Mouse (Mus musculus): ENCODE data around the gene Tradd. TPM values are rescaled to one million over a fixed set of nuclear protein-coding genes. Genes with fewer than 3 reads are reported as not detected.
"Not testable (repeated sequence)": the region's sequence is repeated elsewhere in the genome, so short reads cannot be mapped to it uniquely, and the experiment has no call there.

Tradd gene
- total RNA-seq, 2 experiments from 2014 or later = 12.9 to 13.3 TPM

DNA sequence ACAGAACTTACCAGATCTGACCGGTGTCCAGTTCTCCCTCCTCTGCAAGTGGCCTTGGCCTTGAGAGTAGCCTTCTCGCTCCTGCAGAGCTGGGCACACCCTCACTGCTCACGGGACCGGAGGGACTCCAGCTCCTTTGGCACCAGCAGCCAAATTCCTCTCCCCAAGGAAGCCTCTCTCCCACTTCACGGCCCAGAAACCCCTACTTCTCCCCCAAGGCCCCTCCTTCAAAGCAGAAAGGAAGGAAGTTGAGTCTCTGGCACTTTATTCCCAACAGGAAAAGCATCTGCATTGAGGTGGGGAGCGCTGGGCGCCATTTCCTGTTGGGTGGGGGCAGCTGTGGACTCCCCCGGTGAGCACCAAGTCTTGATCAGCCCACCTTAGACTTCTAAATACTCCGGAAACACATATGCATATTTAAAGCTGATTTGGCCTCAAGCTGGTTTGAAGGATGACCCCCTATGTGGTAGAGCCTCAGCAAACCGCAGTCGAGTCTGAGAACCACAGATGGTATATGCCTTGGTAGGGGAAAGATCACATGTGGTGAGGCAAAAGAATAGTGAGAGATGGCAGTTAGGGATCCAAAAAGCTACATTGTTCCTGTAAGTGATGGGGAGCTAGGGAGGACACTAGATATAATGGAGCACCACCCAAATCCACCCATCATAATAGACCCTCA, 31.6 kb upstream of the Tradd start, which contains the start of gene Exoc3l:
Gene Exoc3l, minus strand, starts transcription at position 207 of the 679 bp plus-strand sequence.
- DNase-seq = peak; percentile 70

DNA sequence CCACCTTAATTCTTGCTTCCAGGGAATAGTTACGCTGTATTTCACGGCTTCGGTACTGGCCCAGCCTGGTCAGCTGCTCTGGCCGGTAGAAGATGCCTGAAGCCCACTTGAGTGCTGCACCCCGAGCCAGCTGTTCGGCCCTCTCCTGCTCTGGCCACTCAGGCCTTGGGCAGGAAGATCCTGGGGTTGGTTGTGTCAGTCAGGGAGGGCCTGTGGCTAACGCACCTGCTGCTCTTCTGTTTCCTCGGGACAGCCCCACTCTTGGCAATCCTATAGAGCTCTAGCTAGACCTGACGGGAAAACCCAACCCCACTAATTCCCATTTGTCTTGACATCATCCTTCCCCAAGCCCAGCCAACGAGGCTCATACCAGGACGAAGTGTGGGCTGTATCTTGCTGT, 30.8 kb upstream of the Tradd start:
- no peak for DNase-seq

DNA sequence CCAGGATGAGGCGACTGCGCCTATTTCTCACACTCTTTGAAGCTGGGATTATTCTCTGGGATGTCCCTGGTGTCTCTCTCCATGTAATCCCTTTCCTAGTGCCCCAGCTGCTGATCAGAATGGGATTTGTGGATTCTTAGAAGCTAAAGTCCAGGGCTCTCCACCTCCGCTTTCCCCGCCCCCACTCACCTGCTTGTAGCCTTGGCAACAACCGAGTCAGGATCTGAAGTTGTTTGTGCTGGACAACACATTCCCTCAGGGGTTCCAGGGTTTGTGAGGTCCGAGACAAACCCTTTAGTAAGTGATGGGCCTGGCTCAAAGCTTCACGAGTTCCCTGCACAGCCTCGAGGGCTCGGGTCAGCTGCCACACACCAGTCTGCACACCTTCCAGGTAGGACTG, 30.4 kb upstream of the Tradd start:
- DNase-seq = no peak

DNA sequence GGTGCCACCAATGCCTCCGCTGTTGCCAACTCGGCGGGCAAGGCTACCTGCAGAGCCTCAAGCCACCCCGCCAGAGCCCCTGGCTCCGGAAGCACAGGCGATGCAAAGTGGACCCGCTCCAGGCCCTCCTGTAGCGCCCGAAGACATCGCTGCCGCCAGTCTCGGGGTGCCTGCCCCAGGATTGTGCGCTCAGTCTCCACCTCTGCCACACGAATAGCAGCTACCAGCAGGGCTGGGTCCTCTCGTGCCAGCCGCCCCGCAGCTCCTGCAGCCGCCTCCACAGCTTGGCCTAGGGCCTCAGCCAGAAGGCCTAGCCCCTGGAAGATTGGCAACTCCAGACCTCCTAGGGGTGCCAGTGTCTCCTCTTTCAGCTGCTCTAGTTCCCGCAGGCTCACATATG, 29.0 kb upstream of the Tradd start:
- no peak for DNase-seq

DNA sequence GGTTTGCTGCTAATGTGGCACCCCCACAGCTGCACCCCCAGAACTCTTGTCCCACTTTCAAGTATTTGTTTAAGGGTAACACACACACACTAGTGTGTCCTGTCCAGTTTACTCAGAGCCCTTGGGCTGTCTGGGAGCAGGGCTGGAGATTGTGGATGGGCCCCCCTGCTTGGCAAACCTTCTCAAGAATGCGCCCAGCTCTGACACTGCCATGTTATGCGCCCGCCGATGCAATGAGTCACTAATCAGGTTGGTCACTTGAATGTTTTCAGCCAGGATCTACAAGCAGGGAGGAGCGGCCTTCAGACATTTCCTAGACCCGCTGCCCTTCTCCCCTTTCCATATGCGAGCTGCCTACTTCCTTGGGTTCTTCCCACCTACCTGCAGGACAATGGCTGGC, 28.1 kb upstream of the Tradd start:
- DNase-seq = no peak

DNA sequence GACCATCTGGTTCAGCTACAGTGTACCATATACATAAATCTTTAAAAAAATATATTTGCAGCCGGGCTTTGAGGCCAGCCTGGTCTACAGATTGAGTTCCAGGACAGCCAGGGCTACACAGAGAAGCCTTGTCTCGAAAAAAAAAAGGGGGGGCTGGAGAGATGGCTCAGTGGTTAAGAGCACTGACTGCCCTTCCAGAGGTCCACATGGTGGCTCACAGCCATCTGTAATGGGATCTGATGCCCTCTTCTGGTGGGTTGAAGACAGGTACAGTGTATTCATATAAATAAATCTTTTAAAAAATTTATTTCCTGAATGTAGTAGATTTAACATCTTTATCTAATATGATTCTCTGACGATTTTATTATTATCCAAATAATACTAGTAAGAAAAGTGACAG, 27.4 kb upstream of the Tradd start:
- DNase-seq = not testable (repeated sequence)

DNA sequence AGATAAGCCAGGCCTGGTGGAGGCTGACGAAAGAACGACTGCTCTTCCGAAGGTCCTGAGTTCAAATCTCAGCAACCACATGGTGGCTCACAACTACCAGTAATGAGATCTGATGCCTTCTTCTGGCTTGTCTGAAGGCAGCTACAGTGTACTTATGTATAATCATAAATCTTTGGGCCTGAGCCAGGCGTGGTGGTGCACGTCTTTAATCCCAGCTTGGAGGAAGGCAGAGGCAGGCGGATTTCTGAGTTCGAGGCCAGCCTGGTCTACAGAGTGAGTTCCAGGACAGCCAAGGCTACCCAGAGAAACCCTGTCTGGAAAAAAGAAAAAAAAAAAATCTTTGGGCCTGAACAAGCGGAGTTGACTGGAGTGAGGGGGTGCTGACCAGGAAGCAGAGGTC, 27.0 kb upstream of the Tradd start:
- DNase-seq = not testable (repeated sequence)

DNA sequence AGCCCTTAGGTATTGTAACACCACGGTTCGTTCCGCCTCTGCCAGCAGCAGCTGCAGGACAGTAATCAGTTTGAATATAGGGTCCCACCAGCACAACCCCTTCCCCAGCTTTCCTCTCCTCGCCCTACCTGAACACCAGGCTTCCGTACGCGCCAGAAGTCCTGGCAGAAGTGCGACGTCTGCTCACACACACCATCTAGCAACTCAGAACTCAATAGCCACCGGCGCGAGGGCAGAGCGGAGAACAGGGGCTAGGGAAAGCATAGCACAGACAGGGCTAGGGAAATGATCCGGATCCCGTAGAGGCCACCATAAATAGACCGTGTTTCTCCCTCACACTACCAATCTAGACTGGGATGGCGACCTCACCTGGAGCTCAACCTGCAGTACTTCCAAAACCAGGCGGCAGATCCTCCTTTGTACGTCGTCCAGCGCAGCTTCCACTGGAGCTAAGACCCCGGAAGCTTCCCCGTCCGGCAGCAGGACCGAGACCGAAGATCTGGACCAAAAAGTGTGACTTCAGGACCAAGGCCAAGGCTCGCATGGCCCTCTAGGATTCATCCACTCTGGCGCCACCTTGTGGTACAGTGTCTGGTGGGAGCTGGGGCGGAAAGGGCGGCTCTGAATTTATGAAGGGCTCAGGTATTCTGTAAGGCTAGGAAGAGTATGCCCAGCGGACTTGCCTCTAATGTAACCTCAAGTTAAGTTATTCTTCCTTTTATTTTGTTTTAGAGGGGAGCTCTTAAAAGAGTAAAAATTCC, 26.3 kb upstream of the Tradd start:
- DNase-seq = peak; percentile 95

DNA sequence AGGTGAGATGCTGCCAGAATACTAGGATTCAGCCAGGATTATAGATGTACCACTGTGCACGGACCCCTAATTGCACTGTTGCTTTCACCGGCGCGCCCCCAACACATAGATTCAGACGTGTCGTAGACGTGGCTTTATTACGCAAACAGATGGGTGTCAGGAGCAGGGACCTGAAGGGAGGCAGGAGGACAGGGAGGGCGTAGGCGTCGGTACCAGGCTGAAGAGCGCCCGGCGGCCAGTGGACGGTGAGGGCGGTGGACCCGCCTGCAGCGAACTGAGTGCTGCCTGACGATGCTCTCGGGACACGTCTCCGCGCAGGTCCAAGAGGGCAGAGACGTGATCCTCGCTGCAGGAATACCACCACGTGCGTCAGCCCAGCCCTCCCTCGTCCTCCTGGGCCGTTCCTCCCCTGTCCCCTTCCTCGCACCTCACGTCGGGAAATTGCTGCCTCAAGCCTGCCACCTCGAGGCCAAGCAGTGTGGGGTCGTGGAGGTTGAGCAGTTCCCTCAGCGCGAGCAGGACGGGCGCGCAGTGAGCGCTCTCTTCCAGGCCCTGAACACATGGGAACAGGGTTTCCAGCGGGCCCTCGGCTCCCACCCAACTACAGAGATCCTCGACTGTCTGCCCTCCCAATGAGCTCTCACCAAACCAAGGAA, 25.5 kb upstream of the Tradd start, which contains the start of gene 4931428F04Rik:
Gene 4931428F04Rik, minus strand, starts transcription at position 60 of the 656 bp plus-strand sequence.
- DNase-seq = peak; percentile 64

DNA sequence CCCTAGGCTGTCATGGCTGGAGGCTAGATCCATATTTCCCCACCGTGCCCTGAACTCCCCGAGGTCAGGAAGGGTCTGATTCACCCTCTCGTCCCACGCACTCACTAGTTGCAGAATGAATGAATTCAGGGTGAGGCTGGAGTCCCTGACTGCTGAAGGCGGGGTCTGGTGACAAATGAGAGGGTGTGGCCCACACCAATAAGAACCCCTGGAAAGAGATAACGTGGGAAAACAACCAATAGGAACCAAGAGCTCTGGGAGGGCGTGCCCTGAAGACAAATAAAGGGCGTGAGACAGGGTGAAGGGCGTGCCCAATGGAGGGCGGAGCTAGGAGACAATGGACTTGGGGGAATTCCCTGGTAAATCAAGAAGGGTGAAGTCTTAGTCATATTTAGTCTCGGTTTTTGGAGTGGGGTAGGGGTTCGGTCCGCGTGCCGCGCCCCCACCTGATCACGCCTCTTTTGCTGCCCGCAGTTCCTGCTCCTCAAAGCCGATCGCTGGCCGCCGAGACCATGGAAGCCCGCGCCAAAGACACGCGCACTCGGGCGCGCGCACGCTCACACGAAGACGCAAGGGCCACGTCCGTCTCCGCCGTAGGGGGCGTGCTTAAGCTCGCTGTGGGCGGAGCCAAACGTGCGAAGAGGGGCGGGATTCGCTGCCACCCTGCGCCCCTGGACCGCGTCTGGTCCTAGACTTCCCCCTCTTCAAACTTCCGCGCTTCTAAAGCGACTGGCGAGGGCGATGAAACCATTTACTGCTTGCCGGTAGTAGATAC, 24.7 kb upstream of the Tradd start:
- peak; percentile 94 for DNase-seq

DNA sequence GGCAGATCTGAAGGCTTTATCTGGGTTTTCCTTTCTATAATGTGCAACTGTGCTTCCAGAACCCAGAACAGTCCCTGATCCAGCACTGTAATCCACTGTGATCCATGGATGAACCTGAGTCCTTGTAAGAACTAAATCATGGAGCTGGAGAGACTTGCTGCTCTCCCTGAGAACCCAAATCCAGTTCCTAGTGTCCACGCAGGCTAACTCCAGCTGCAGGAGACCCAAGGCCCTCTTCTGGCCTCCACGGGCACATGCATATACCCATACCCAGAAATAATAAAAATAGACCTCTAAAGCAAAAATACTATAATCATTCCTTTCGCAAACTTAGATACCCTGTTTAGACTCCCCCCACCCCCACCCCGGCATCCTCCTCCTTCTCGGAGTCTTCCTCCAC, 23.8 kb upstream of the Tradd start:
- DNase-seq = no peak

DNA sequence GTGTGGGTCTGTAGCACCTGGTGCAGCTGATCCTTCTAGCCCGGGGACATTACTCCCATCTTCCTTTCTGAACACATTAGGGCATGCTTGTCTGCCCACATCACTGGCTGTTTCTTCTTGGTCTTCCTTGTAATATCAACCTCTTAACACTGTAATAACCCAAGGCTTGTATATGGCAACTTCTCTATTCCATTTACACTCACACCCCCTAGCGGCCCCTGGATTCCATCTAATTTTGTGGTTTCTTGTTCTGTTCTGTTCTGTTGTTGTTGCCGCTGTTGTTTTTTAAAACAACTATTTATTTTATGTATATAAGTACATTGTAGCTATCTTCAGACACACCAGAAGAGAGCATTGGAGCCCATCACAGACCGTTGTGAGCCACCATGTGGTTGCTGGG, 22.5 kb upstream of the Tradd start:
- no peak for DNase-seq

DNA sequence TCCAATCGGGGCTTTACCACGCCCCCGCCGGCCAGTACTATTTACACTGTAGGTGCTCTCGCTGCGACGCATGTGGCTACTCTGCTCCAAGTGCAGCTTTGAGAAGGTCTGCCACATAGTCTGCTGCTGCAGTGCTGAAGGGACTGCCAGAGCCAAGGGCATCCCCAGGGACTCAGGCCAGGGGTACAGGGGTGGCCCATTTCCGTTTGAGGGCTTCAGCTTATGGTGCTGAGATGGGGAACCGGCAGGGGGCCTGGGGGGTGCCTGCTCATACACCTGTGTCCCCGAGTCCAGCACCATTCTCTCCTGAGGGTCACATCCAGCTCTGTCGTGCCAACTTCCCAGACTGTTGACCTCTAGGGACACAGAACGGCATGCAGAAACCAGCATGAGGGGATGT, 21.1 kb upstream of the Tradd start:
- DNase-seq = no peak

DNA sequence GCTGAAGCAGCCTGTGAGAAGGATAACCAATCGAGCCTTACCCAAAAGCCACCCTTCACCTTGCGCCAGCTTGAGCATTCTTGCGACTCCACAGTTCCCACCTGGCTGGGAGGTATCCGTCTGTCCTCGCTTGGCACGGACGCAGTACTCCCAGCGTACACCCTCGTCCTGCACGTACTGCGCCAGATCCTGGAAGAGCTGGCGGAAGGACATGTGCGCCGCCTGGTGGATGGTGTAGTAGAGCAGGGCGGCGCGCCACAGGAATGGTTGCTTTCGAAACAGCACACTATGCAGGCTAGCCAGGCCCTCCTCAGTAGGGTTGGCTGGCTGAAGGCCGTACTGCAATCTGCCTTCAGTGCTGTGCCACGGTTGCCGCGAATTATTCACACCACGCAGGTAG, 18.7 kb upstream of the Tradd start:
- peak; percentile 79 for DNase-seq

DNA sequence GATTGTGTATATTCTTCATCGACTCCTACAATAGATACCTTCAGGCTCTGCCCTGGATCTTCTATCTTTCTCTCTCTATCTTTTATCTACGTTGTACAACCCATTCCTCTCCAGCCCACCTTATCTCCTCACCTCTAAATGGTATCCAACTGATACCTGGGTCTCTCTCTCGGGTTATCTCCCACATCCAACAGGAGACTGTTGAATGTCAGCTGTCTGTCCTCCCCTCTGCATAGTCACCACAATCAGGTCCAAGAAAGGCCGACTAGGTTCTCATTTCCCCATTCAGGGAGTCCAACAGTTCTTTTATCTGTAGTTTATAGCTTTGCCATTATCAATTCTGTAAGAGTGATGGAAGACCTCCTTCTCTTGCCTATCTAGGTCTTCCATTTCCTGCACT, 17.8 kb upstream of the Tradd start:
- no peak for DNase-seq

DNA sequence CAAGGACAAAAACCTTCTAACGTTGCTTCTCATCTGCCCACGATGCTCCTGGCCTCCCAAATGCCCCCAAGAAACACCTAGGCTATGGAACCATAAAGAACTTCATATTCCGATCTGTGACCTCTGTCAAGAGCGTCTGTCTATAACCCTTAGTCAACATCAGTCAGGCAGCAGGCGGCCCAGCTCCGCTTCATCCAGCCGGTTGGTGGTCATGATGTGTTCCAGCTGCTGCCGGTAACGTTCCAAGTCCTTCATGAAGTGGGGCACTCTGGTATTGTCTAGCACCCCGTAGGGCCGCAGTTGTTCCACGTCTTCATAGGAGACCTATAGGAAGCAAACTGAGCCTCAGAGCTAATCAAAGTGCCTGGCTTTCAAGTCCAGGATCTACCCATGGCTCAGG, 17.4 kb upstream of the Tradd start:
- no peak for DNase-seq

DNA sequence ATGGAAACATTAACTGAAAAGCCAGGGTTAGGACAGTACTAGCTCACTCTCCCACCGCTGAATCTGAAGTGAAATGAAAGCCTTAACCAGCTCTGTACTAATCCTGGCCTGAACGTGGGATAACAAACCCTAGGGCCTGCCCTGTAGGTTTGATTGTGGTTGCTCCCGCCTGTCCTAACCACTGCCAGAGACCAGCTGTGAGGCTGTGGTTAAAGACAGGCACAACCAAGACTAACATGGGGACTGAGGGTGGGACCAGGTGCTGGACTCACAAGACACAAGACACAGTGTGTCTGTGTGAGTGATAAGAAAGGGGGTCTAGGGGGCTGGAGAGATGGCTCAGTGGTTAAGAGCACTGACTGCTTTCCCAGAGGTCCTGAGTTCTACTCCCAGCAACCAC, 16.2 kb upstream of the Tradd start:
- no peak for DNase-seq

DNA sequence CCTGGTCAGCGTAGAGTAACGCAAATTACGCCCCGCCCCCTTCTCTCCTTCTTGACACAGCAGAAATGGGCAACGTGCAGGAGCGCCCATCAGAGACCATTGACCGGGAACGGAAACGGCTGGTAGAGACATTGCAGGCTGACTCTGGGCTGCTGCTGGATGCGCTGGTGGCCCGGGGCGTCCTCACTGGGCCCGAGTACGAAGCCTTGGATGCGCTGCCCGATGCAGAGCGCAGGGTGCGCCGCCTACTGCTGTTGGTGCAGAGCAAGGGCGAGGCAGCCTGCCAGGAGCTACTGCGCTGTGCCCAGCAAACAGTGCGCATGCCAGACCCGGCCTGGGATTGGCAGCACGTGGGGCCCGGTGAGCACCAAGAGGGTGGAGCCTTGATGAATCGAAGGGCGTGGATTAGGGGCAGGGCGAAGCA, 14.5 kb upstream of the Tradd start:
- peak; percentile 94 for DNase-seq

DNA sequence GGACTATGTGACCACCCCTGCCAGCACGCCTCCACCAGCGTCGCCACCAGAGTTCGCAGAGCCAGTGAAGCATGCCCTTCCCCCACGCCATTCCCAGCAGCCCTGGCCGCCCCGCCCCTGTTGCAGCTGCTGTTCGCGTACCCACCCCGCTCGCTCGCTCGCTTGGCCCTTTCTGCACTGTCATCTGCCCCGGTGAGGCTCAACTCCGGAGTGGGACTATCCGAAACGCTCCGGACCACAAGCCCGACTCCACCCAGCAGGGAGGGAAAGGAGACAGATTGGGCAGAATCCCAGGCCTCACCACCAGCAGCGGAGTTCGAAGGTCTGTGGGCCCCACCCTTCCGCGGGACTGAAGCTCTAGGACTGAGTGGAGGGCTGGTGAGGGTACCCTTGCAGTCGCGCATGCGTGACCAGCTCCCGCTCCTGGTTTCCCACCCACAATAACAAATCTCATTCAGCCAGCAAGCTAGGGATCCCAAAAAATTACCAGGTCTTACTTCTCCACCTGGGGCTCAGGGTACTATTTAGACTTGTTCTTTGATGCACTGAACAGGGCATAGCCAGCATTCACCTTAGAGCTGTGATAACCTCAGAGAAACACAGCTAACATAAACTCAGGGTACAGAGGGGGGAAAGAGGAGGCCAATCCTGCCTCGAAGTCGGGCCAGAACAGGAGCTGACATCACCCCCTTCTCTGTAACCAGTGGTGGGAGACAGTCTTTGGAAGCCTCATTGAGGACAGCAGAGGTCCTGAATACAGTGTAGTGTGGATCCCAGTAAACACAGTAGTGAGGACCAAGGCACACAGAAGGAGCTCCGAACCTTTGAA, 12.1 kb upstream of the Tradd start:
- DNase-seq = peak; percentile 72

DNA sequence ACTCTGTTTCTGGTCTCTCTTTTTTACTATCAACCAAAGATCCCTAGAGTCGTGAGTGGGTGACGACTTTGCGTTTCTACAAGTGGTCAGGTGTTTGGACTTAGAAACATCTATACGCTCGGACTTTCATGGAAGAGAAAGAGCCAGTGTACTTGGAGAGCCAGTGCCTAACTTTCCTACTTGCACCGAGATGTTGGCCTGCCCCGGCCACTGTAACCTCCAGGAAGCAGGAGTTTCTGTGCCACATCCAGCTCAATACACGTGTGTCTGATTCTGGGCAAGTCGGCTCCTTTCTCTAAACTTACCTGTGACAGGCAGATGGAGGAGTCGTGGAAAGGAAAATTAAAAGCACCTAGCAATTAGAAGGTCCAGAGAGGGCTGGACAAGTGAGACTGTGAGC, 11.4 kb upstream of the Tradd start, which contains the start of gene Nol3:
Gene Nol3, plus strand, starts transcription at position 301 of the 400 bp plus-strand sequence.
- DNase-seq = no peak

DNA sequence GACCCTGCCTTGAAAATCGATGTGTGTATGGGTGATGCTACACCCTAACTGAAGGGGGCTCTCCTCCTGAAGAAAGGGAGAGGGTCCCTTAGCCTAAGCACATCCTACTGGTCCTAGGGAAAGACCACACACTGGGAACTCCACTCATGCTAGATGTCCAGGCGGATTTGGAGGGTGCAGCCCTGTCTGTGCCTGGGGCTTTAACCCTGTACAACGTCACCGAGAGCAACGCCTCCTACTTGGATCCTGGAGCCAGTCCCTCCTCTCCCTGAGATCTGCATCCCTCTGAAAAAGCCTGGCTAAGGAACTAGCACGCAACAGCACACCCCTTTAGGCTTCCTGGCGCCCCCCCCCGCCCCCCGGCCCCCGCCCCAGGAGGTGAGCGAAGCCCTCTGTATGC, 11.0 kb upstream of the Tradd start:
- no peak for DNase-seq

DNA sequence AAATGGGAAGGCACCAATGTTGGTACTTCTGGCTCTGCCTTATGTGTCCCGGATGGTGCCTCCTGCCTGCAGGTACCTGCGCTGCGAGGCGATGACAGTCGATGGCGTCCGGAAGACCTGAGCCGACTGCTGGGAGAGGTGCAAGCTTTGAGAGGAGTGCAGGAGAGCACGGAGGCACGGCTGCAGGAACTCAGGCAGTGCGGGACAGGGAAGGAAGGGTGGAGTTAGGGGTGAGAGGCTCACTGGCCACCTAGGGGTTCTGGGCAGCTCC, 6.4 kb upstream of the Tradd start:
- no peak for DNase-seq

Data from adrenal gland, postnatal 10 days (tissue).